Mouse (Mus musculus) cerebellum, postnatal 36 days (tissue): ENCODE data around the gene Olfr705.
"Not testable (repeated sequence)": the region's sequence is repeated elsewhere in the genome, so short reads cannot be mapped to it uniquely, and the experiment has no call there.

Experiments used
- DNase-seq, 2 experiments: peaks; one replicate each; pipeline ENCODE4 v3.0.0; 2021 to 2022; ENCODE audit warnings: mixed read lengths in 2 of 2

Gene Olfr705

DNA sequence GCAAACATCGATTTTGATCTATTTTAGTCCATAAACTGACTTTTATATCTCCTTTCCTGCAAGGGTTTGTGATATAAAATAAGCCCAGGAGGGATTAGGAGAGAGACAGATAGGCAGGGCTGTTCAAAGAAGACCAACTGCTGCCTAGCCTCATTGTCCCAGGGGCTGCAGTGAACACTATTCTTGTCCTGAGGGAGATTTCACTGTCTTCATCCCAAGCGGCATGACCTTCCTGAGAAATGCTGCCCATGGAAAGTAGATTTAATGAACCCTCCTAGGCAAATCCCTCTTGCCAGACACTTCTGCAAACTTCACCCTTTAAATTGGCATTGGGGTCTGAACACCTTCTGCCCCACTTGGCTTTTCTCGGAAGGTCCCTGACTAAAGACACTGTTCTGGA, at the start of gene Olfr705:
TSS of gene Olfr705 (minus strand) at position 101 of the 400 bp plus-strand sequence.
- no peak for DNase-seq

- not testable (repeated sequence) for DNase-seq
Measured at GRCm38 (mm10) chr7:106920961-106921360, 44.3 kb upstream of the Olfr705 start.

GRCm38 (mm10) chr7:106907676-106908075, 31.0 kb upstream of the Olfr705 start, which contains the start of gene Olfr1532-ps1:
Olfr1532-ps1 (plus strand) TSS chr7:106908001.
- DNase-seq, result no peak

GRCm38 (mm10) chr7:106901141-106901540, 24.4 kb upstream of the Olfr705 start, which contains the start of gene Olfr707:
Olfr707 (minus strand) TSS chr7:106901241.
- DNase-seq, result not testable (repeated sequence)

DNA sequence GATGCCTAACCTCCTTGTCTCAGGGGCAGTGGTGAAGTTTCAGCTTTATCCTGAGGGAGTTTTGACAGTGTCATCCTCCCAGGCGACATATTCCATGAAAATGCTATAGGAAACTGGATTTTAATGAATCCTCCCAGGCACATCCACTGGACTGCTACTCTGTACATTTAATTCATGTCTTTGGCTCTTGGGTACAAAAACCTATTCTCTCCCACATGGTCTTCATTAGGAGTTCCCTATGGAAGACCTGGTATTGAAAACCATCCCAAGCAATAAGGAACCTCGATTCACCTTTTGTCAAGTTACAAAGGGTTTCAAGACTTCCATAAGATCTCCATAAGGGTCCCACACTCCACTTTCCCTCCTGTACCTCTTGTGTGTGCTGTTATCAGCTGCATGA, 11.4 kb upstream of the Olfr705 start, which contains the start of gene Olfr706:
TSS of gene Olfr706 (minus strand) at position 101 of the 400 bp plus-strand sequence.
- no peak for DNase-seq

DNA sequence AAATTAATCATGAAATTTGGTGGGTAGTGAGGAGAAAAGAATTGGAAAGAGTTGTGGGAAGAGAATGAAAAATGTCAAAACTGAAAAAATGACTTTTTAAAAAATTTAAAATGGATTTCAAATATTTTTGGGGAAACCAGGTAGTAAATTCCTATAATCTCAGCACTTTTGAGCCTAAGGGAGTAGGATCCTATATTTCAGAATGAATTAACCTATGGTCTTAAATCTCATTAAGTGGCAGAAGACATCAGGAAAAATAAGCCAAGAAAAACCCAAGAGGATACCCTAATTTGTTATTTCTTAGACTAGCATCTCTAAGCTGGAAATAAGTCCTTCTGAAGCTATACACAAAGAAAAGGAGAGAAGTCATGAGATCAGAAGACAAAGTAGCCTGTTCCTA, 13.8 kb downstream of the Olfr705 start, which contains the start of gene Olfr704:
TSS of gene Olfr704 (plus strand) at position 301 of the 400 bp plus-strand sequence.
- DNase-seq, result no peak

GRCm38 (mm10) chr7:106843060-106843459, 33.6 kb downstream of the Olfr705 start, which contains the start of gene Olfr703:
Olfr703 (plus strand) TSS chr7:106843360.
- DNase-seq, result no peak

DNA sequence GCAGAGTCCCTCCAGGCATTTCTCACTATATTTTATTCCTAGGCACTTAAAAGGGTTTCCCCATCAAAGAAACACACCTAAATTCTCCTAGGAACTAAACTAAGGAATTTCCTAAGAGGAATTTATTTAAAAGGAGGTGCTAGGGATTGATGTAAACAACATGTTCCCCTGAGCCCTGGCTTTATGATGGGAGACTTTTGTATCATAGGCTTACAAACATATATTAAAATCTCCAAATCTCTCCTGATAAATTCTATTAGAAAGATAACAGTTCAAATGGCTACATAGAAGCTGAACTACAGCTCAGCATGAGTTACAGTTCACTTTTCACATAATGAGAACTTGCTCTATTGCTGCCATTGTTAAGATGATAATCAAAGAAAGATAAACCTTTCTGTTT, 42.9 kb downstream of the Olfr705 start, which contains the start of gene Olfr702:
TSS of gene Olfr702 (minus strand) at position 101 of the 400 bp plus-strand sequence.
- no peak for DNase-seq
